Mouse (Mus musculus): ENCODE results near the gene Lgalsl. TPM values are rescaled to one million over a fixed set of nuclear protein-coding genes. Genes with fewer than 3 reads are reported as not detected.

The Lgalsl gene
- polyA plus RNA-seq, 1 experiment: not detected

- Histone ChIP-seq H3K27ac (ENCODE audit: insufficient read depth, low read depth, low read length) (no peak overlapping the region), H3K4me1 (ENCODE audit: control insufficient read depth, insufficient read depth, low read length) (no peaks in the 10 kb centered on the region), H3K4me3 (ENCODE audit: insufficient read depth, low read depth, low read length) (no peak overlapping the region)
- TF ChIP-seq POLR2A (IDR thresholded peaks at IDR 0.05; ENCODE audit: insufficient read depth, low read depth, low read length) (no peak), CTCF (IDR thresholded peaks at IDR 0.05; ENCODE audit: insufficient read depth, low read depth, low read length) (no peak)
- WGBS: 86% methylated on average over 5 of the region's 5 CpGs
These were observed 24.2 kb downstream of the Lgalsl start for GRCm38 (mm10) chr11:20806659-20807058.

- no peak overlapping the region for H3K27ac ChIP-seq (ENCODE audit: insufficient read depth, low read depth, low read length)
- no peak overlapping the region for H3K4me3 ChIP-seq (ENCODE audit: insufficient read depth, low read depth, low read length)
- no peaks in the 10 kb centered on the region for H3K4me1 ChIP-seq (ENCODE audit: control insufficient read depth, insufficient read depth, low read length)
- WGBS: 74% methylated on average over 4 of the region's 4 CpGs
- TF ChIP-seq CTCF (IDR thresholded peaks at IDR 0.05; ENCODE audit: insufficient read depth, low read depth, low read length): no peak
- no peak for TF ChIP-seq POLR2A (IDR thresholded peaks at IDR 0.05; ENCODE audit: insufficient read depth, low read depth, low read length)
These were observed 25.1 kb downstream of the Lgalsl start for GRCm38 (mm10) chr11:20805604-20806249.

GRCm38 (mm10) chr11:20804416-20804815 is 26.4 kb downstream of the Lgalsl start:
- TF ChIP-seq POLR2A (IDR thresholded peaks at IDR 0.05; ENCODE audit: insufficient read depth, low read depth, low read length) (no peak), CTCF (IDR thresholded peaks at IDR 0.05; ENCODE audit: insufficient read depth, low read depth, low read length) (no peak)
- Histone ChIP-seq H3K4me3 (ENCODE audit: insufficient read depth, low read depth, low read length) (no peak overlapping the region), H3K27ac (ENCODE audit: insufficient read depth, low read depth, low read length) (no peak overlapping the region), H3K4me1 (ENCODE audit: control insufficient read depth, insufficient read depth, low read length) (no peaks in the 10 kb centered on the region)
- 89% methylated on average over 4 of the region's 4 CpGs for WGBS

- H3K4me1 ChIP-seq (ENCODE audit: control insufficient read depth, insufficient read depth, low read length): no peaks in the 10 kb centered on the region
- TF ChIP-seq CTCF (IDR thresholded peaks at IDR 0.05; ENCODE audit: insufficient read depth, low read depth, low read length) (no peak), POLR2A (IDR thresholded peaks at IDR 0.05; ENCODE audit: insufficient read depth, low read depth, low read length) (no peak)
- no peak overlapping the region for H3K4me3 ChIP-seq (ENCODE audit: insufficient read depth, low read depth, low read length)
- no peak overlapping the region for H3K27ac ChIP-seq (ENCODE audit: insufficient read depth, low read depth, low read length)
- WGBS: 45% methylated on average over 14 of the region's 14 CpGs
These were observed 30.4 kb downstream of the Lgalsl start for GRCm38 (mm10) chr11:20800277-20801092.

- Histone ChIP-seq H3K27ac (ENCODE audit: insufficient read depth, low read depth, low read length) (no peak overlapping the region), H3K4me3 (ENCODE audit: insufficient read depth, low read depth, low read length) (no peak overlapping the region), H3K4me1 (ENCODE audit: control insufficient read depth, insufficient read depth, low read length) (peaks cover 3% of the 10 kb centered on the region; the same call in 1 of the 2 replicates)
- TF ChIP-seq CTCF (IDR thresholded peaks at IDR 0.05; ENCODE audit: insufficient read depth, low read depth, low read length) (no peak), POLR2A (IDR thresholded peaks at IDR 0.05; ENCODE audit: insufficient read depth, low read depth, low read length) (no peak)
- WGBS: 99% methylated on average over 6 of the region's 6 CpGs
These were observed 33.0 kb downstream of the Lgalsl start for GRCm38 (mm10) chr11:20797841-20798240.

GRCm38 (mm10) chr11:20795466-20795865 is 35.4 kb downstream of the Lgalsl start:
- no peak for TF ChIP-seq POLR2A (IDR thresholded peaks at IDR 0.05; ENCODE audit: insufficient read depth, low read depth, low read length)
- TF ChIP-seq CTCF (IDR thresholded peaks at IDR 0.05; ENCODE audit: insufficient read depth, low read depth, low read length): no peak
- no peak overlapping the region for H3K27ac ChIP-seq (ENCODE audit: insufficient read depth, low read depth, low read length)
- 67% methylated on average over 2 of the region's 2 CpGs for WGBS
- H3K4me1 ChIP-seq (ENCODE audit: control insufficient read depth, insufficient read depth, low read length): peaks cover 3% of the 10 kb centered on the region; the same call in 1 of the 2 replicates
- H3K4me3 ChIP-seq (ENCODE audit: insufficient read depth, low read depth, low read length): no peak overlapping the region

- Histone ChIP-seq H3K4me1 (ENCODE audit: control insufficient read depth, insufficient read depth, low read length) (peaks cover 3% of the 10 kb centered on the region; the same call in 1 of the 2 replicates), H3K27ac (ENCODE audit: insufficient read depth, low read depth, low read length) (no peak overlapping the region), H3K4me3 (ENCODE audit: insufficient read depth, low read depth, low read length) (no peak overlapping the region)
- WGBS: 41% methylated on average over 11 of the region's 11 CpGs
- no peak for TF ChIP-seq POLR2A (IDR thresholded peaks at IDR 0.05; ENCODE audit: insufficient read depth, low read depth, low read length)
- TF ChIP-seq CTCF (IDR thresholded peaks at IDR 0.05; ENCODE audit: insufficient read depth, low read depth, low read length): no peak; the same call in 1 of the 2 replicates
These were observed 36.0 kb downstream of the Lgalsl start for GRCm38 (mm10) chr11:20794913-20795254.

GRCm38 (mm10) chr11:20794196-20794912 is 36.5 kb downstream of the Lgalsl start:
- WGBS: 46% methylated on average over 10 of the region's 10 CpGs
- TF ChIP-seq CTCF (IDR thresholded peaks at IDR 0.05; ENCODE audit: insufficient read depth, low read depth, low read length) (peak; percentile 68; the same call in 1 of the 2 replicates), POLR2A (IDR thresholded peaks at IDR 0.05; ENCODE audit: insufficient read depth, low read depth, low read length) (no peak)
- Histone ChIP-seq H3K27ac (ENCODE audit: insufficient read depth, low read depth, low read length) (no peak overlapping the region), H3K4me3 (ENCODE audit: insufficient read depth, low read depth, low read length) (no peak overlapping the region), H3K4me1 (ENCODE audit: control insufficient read depth, insufficient read depth, low read length) (peaks cover 3% of the 10 kb centered on the region; the same call in 1 of the 2 replicates)
